In genomic region chr9:95436294-95436613, GRCm38 (mm10) we compare ENCODE assay signal across 25 mouse cellular contexts. TPM values are rescaled to one million over a fixed set of nuclear protein-coding genes. Genes with fewer than 3 reads are reported as not detected.
"Had no signal": no experiment of that assay in that cellular context is flagged by ENCODE, and none has a peak within 500 bp of the region (broad histone marks: within the 10 kb centered on the region; RNA-seq: fewer than 3 reads in every experiment).

No protein-coding gene starts in this region.

- H3K27ac ChIP-seq: gastrocnemius, adult 2 months; heart, adult 2 months; hindbrain, embryonic 10.5 days; hindbrain, embryonic 14.5 days; intestine, embryonic 15.5 days; layer of hippocampus, adult 2 months; left cerebral cortex, adult 2 months; limb, embryonic 10.5 days; limb, embryonic 12.5 days; liver, embryonic 13.5 days had no signal

- H3K27me3 ChIP-seq: heart, embryonic 12.5 days; intestine, embryonic 15.5 days; limb, embryonic 12.5 days; liver, embryonic 13.5 days had no signal

- ATAC-seq: inflammation-experienced regulatory T-cells, adult 6 months; intestine, embryonic 15.5 days; intestine, postnatal 0 days had no signal

- H3K4me2 ChIP-seq: heart, embryonic 12.5 days; hindbrain, embryonic 14.5 days; intestine, embryonic 15.5 days; limb, embryonic 12.5 days; liver, embryonic 11.5 days; liver, embryonic 13.5 days had no signal

- H3K4me3 ChIP-seq: gastrocnemius, adult 2 months; heart, adult 2 months; heart, embryonic 12.5 days; hindbrain, embryonic 10.5 days; intestine, embryonic 15.5 days; layer of hippocampus, adult 2 months; left cerebral cortex, adult 2 months; limb, embryonic 10.5 days; limb, embryonic 12.5 days; liver, embryonic 13.5 days had no signal

- H3K4me1 ChIP-seq: hindbrain, embryonic 10.5 days; intestine, embryonic 15.5 days; limb, embryonic 10.5 days; limb, embryonic 12.5 days; liver, embryonic 13.5 days had no signal

- H3K36me3 ChIP-seq: heart, embryonic 12.5 days; hindbrain, embryonic 10.5 days; intestine, embryonic 15.5 days; limb, embryonic 10.5 days; limb, embryonic 12.5 days; liver, embryonic 13.5 days had no signal

- DNase-seq: gastrocnemius, adult 2 months; gastrocnemius, postnatal 10 days; gastrocnemius, postnatal 25 days; heart, adult 2 months; heart, postnatal 10 days; heart, postnatal 4 days; kidney, adult 18-20 months; kidney, adult 8-10 months; kidney, postnatal 10 days; kidney, postnatal 25 days; kidney, postnatal 4 days; liver; liver, embryonic 13.5 days had no signal

- H3K9me3 ChIP-seq: heart, embryonic 12.5 days; hindbrain, embryonic 10.5 days; intestine, embryonic 15.5 days; limb, embryonic 10.5 days; limb, embryonic 12.5 days; liver, embryonic 13.5 days had no signal

- H3K9ac ChIP-seq: heart, embryonic 12.5 days; hindbrain, embryonic 14.5 days; intestine, embryonic 15.5 days; limb, embryonic 12.5 days; liver, embryonic 13.5 days had no signal

RNA-seq across cellular contexts. Expression of gene Chst2, which starts 29.7 kb away (rescaled TPM):
- total RNA-seq: granulocyte monocyte progenitor cell, adult 5-6 weeks had no signal
